Mouse (Mus musculus) megakaryocyte, adult 5-6 weeks (primary cell): ENCODE measurements around the gene Ush1c. TPM values are rescaled to one million over a fixed set of nuclear protein-coding genes. Genes with fewer than 3 reads are reported as not detected.

Source experiments
- ATAC-seq: 2 replicates; pipeline ENCODE4 v1.8.0; 2016; ENCODE audit warnings: mild to moderate bottlenecking, inconsistent platforms; ENCODE audit not compliant: poor library complexity, severe bottlenecking
- total RNA-seq, 2 experiments: library from RNA; stranded (forward) in 1 of 2; stranded (reverse) in 1 of 2; fragments of 153-499, 151-499 nt in 1 of 2; fragments of 221-1000, 200-1000 nt in 1 of 2; gene quantifications; 2 replicates each; pipeline versions ENCODE4 v1.2.3 to v1.2.4; 2015 to 2017

Ush1c gene
- total RNA-seq (2015) (0.13 TPM in 1 of 2 replicates, not detected in the other), total RNA-seq (2017) (not detected in 2 replicates)

GRCm38 (mm10) chr7:46238346-46238745 is at the start of gene Ush1c:
TSS of gene Ush1c (minus strand) at chr7:46238503.
- no peak for ATAC-seq

- no peak for ATAC-seq
Observed at GRCm38 (mm10) chr7:46287051-46287450, 48.7 kb upstream of the Ush1c start.

- no peak for ATAC-seq
Observed at GRCm38 (mm10) chr7:46286391-46286790, 48.1 kb upstream of the Ush1c start.

GRCm38 (mm10) chr7:46285161-46285839 is 47.0 kb upstream of the Ush1c start:
- ATAC-seq = no peak

GRCm38 (mm10) chr7:46283681-46284080 is 45.4 kb upstream of the Ush1c start:
- no peak for ATAC-seq

- ATAC-seq = no peak
Observed at GRCm38 (mm10) chr7:46282276-46282675, 44.0 kb upstream of the Ush1c start.

GRCm38 (mm10) chr7:46280896-46281295 is 42.6 kb upstream of the Ush1c start:
- no peak for ATAC-seq

GRCm38 (mm10) chr7:46279946-46280345 is 41.6 kb upstream of the Ush1c start:
- ATAC-seq = no peak

GRCm38 (mm10) chr7:46276156-46276555 is 37.9 kb upstream of the Ush1c start:
- no peak for ATAC-seq

GRCm38 (mm10) chr7:46251841-46252240 is 13.5 kb upstream of the Ush1c start:
- ATAC-seq = no peak

- ATAC-seq = no peak
Observed at GRCm38 (mm10) chr7:46247606-46248005, 9.3 kb upstream of the Ush1c start.

- no peak for ATAC-seq
Observed at GRCm38 (mm10) chr7:46246876-46247275, 8.6 kb upstream of the Ush1c start.

GRCm38 (mm10) chr7:46240696-46241095 is 2.4 kb upstream of the Ush1c start, which contains the start of gene Otog:
TSS of gene Otog (plus strand) at chr7:46240987.
- ATAC-seq = no peak

- ATAC-seq = no peak
Observed at GRCm38 (mm10) chr7:46240091-46240490, 1.8 kb upstream of the Ush1c start.

GRCm38 (mm10) chr7:46237192-46237591 is 1.1 kb downstream of the Ush1c start:
- ATAC-seq = no peak

- ATAC-seq = no peak
Observed at GRCm38 (mm10) chr7:46236363-46236762, 1.9 kb downstream of the Ush1c start.

GRCm38 (mm10) chr7:46235948-46236347 is 2.4 kb downstream of the Ush1c start:
- no peak for ATAC-seq

GRCm38 (mm10) chr7:46226936-46227335 is 11.4 kb downstream of the Ush1c start:
- no peak for ATAC-seq

GRCm38 (mm10) chr7:46226253-46226652 is 12.1 kb downstream of the Ush1c start:
- no peak; the same call in 1 of the 2 replicates for ATAC-seq

- ATAC-seq = no peak
Observed at GRCm38 (mm10) chr7:46220591-46221129, 17.6 kb downstream of the Ush1c start.

- ATAC-seq = no peak
Observed at GRCm38 (mm10) chr7:46218415-46218814, 19.9 kb downstream of the Ush1c start.

- ATAC-seq = no peak
Observed at GRCm38 (mm10) chr7:46216481-46216880, 21.8 kb downstream of the Ush1c start.

GRCm38 (mm10) chr7:46210276-46210675 is 28.0 kb downstream of the Ush1c start:
- ATAC-seq = no peak
